Mouse (Mus musculus) liver, embryonic 14.5 days (tissue): Measurements from ENCODE around the gene Kalrn. TPM values are rescaled to one million over a fixed set of nuclear protein-coding genes. Genes with fewer than 3 reads are reported as not detected.
A peak's percentile ranks its signal among the peaks of the same experiment; 100 is the strongest.

ENCODE experiments used
- ATAC-seq: fragments of 200-750 bp; cut with Nextera tagmentation; 2 replicates; pipeline ENCODE4 v1.8.0; 2017; ENCODE audit warnings: moderate number of reproducible peaks, mild to moderate bottlenecking, moderate library complexity; ENCODE audit not compliant: insufficient read depth
- DNase-seq, 3 experiments: peaks; one replicate each; pipeline ENCODE4 v3.0.0-alpha.2; 2012 to 2013; ENCODE audit warnings: low read depth in 3 of 3, low spot score in 3 of 3
- H3K27ac ChIP-seq: fragments of 300-500 bp; sonication (generic); 2 replicates; pipeline ENCODE4 v1.5.1; 2014; ENCODE audit warnings: moderate library complexity, mild to moderate bottlenecking, control low read depth, inconsistent platforms
- H3K27me3 ChIP-seq: fragments of 300-500 bp; sonication (generic); 2 replicates; pipeline ENCODE4 v1.6.1; 2014; ENCODE audit warnings: mild to moderate bottlenecking, low read length, moderate library complexity; ENCODE audit not compliant: control insufficient read depth, insufficient read depth
- H3K36me3 ChIP-seq: fragments of 300-500 bp; sonication (generic); replicated peaks from 2 replicates; pipeline ENCODE4 v1.6.1; 2014; ENCODE audit warnings: low read depth; ENCODE audit not compliant: control insufficient read depth, insufficient read depth
- H3K4me1 ChIP-seq, 2 experiments: fragments of 200-500 bp in 1 of 2; fragments of 300-500 bp in 1 of 2; sonication (generic) in 1 of 2; replicated peaks; 2 replicates each; pipeline ENCODE4 v1.6.1; 2012 to 2014; ENCODE audit warnings: antibody characterized with exemption in 1 of 2, inconsistent platforms in 1 of 2, low read length in 1 of 2; ENCODE audit not compliant: control insufficient read depth in 2 of 2, insufficient read depth in 2 of 2
- H3K4me2 ChIP-seq: fragments of 300-500 bp; sonication (generic); 2 replicates; pipeline ENCODE4 v1.6.1; 2014; ENCODE audit warnings: low read depth, mild to moderate bottlenecking, control low read depth, moderate library complexity
- H3K4me3 ChIP-seq, 2 experiments: fragments of 200-500 bp in 1 of 2; fragments of 300-500 bp in 1 of 2; sonication (generic) in 1 of 2; 2 replicates each; pipeline ENCODE4 v1.5.1; 2012 to 2014; ENCODE audit warnings: low read depth in 2 of 2, low read length in 2 of 2, mild to moderate bottlenecking in 2 of 2, control low read depth in 1 of 2, inconsistent platforms in 1 of 2, moderate library complexity in 1 of 2; ENCODE audit not compliant: insufficient read depth in 1 of 2
- H3K9ac ChIP-seq: fragments of 300-500 bp; sonication (generic); replicated peaks from 2 replicates; pipeline ENCODE4 v1.6.1; 2014; ENCODE audit warnings: mild to moderate bottlenecking, control low read depth, moderate library complexity
- H3K9me3 ChIP-seq: fragments of 300-500 bp; sonication (generic); 2 replicates; pipeline ENCODE4 v1.6.1; 2016; ENCODE audit warnings: low read length, mixed read lengths; ENCODE audit not compliant: control insufficient read depth
- CTCF ChIP-seq: IDR thresholded peaks from 2 replicates; pipeline ENCODE4 v1.5.1; 2016; ENCODE audit warnings: antibody characterized with exemption, low read depth, control low read depth
- EP300 ChIP-seq: IDR thresholded peaks from 2 replicates; pipeline ENCODE4 v1.6.1; 2016; ENCODE audit warnings: antibody characterized with exemption, low read depth
- WGBS: fragments of 180-500 bp; shearing (Covaris S2); extraction: QIAGEN DNeasy Blood & Tissue Kit; methylation state at CpG from one replicate; pipeline ENCODE4 v1.1.7; 2014; ENCODE audit not compliant: insufficient replicate concordance; 5-methylcytosine and 5-hydroxymethylcytosine counted together
- polyA plus RNA-seq, 2 experiments: library from polyadenylated mRNA; depleted of rRNA in 1 of 2; stranded (reverse) in 1 of 2; unstranded in 1 of 2; fragments of >200 nt; fragmentation: Nextera tagmentation in 1 of 2; extraction: Ambion mirVana in 1 of 2; gene quantifications; 2 replicates each; pipeline versions ENCODE4 v1.2.1 to v1.2.3; 2012 to 2014

Gene Kalrn
- polyA plus RNA-seq, 2 experiments = 7.2 to 8.5 TPM

DNA sequence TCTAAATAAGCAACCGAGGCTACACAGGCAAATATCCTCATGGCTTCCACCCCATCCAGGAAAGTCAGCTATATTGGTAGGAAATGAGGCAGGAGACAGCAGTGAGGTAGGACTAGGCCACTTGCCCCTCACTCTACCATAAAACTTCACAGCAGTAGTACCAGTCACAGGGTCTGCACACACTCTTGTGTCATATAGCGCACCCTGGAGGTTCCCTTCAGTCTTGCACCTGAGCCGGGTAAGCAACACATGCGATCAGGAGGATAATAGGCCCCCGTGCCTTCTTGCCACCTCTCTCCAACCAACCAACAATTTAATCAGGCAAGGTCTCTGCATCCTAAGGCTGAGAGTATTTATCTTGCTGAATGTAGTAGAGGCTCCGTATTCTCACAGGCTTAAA, 278.8 kb downstream of the Kalrn start:
- no peaks in the 10 kb centered on the region for H3K9me3 ChIP-seq
- no peak for DNase-seq

DNA sequence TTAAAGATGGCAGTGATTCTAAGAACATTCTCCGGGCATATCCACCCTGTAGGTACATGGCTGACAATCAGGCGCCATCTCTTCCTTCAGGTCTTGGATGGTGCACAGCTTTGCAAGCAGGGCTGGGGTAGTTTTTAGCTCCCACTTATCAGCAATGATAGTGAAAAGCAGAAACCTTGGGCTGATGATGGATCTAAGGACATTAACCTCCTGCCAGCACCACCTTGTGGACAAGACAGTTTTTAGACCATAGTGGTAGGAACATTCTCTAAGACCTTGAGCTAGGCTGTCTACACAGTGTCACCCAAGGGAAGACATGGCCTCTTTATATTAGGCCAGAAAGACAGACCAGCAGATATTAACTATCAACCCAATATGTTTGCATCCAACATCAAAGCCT, 279.7 kb downstream of the Kalrn start:
- Histone ChIP-seq H3K4me1 (no peaks in the 10 kb centered on the region), H3K4me2 (no peak overlapping the region), H3K36me3 (no peaks in the 10 kb centered on the region), H3K27ac (no peak overlapping the region), H3K27me3 (no peaks in the 10 kb centered on the region), H3K4me3 (no peak overlapping the region), H3K9ac (no peak overlapping the region), H3K9me3 (no peaks in the 10 kb centered on the region)
- ATAC-seq (no peak), DNase-seq (no peak)
- TF ChIP-seq CTCF (no peak), EP300 (no peak)
- 70% methylated on average over 2 of the region's 2 CpGs for WGBS

More for the DNA sequence above, 278.8 kb downstream of the Kalrn start:
- Histone ChIP-seq H3K9ac (no peak overlapping the region), H3K27me3 (no peaks in the 10 kb centered on the region), H3K4me1 (no peaks in the 10 kb centered on the region), H3K4me2 (no peak overlapping the region), H3K4me3 (no peak overlapping the region), H3K27ac (no peak overlapping the region), H3K36me3 (no peaks in the 10 kb centered on the region)
- TF ChIP-seq CTCF (peak; percentile 48), EP300 (no peak)
- ATAC-seq = no peak
- WGBS = 69% methylated on average over 6 of the region's 6 CpGs

DNA sequence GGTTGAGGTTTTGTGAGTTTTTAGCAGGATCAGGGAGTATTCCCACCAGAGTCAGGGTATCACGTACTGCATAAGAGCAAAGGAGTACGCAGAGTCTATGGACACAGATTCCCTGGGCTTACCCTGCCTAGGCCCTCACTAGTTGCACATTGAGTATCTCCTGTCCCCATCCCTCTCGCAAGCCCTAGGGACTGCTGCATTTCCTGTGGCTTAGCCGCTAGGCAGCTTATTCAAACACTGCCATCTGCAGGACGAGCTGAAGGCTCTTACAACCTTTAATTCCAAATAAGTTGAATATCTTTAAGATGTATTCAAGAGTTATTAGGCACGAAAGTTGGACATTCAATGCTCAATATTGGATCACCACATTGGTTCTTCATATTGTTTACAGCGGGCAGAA, 283.7 kb downstream of the Kalrn start:
- TF ChIP-seq CTCF = peak; percentile 51
- TF ChIP-seq EP300 = no peak
- H3K9ac ChIP-seq = no peak overlapping the region
- no peaks in the 10 kb centered on the region for H3K27me3 ChIP-seq

DNA sequence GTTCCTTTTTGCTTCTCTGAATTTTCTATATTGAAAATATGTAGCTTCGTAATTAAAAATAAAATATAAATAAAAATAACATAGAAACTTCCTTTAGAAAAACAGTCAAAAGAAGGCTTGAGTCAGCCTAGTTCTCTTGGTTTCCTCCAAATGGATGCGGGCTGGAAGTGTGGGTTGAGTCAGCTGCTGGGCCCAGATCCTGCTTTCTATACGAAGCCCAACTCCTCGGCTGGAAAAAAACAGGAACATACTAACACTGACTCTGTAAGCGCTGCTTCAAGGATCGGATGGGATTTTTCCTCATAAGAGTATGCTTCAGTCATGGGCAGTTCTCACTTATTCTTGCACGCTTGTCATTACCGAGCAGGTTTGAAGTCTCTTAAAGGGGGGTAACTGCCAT, 291.3 kb downstream of the Kalrn start:
- no peaks in the 10 kb centered on the region for H3K4me1 ChIP-seq
- no peak overlapping the region for H3K9ac ChIP-seq
- H3K27me3 ChIP-seq = no peaks in the 10 kb centered on the region
- H3K36me3 ChIP-seq = no peaks in the 10 kb centered on the region
- H3K27ac ChIP-seq = no peak overlapping the region
- 70% methylated on average over 8 of the region's 8 CpGs for WGBS
- no peaks in the 10 kb centered on the region for H3K9me3 ChIP-seq
- no peak overlapping the region for H3K4me2 ChIP-seq
- ATAC-seq (no peak), DNase-seq (no peak)
- no peak overlapping the region for H3K4me3 ChIP-seq
- no peak for TF ChIP-seq CTCF
- no peak for TF ChIP-seq EP300

More for the DNA sequence above, 283.7 kb downstream of the Kalrn start:
- H3K4me2 ChIP-seq = no peak overlapping the region
- WGBS = 32% methylated on average over 7 of the region's 7 CpGs
- H3K36me3 ChIP-seq = no peaks in the 10 kb centered on the region
- no peaks in the 10 kb centered on the region for H3K9me3 ChIP-seq
- no peaks in the 10 kb centered on the region for H3K4me1 ChIP-seq
- H3K4me3 ChIP-seq = no peak overlapping the region
- DNase-seq (no peak), ATAC-seq (no peak)
- no peak overlapping the region for H3K27ac ChIP-seq

DNA sequence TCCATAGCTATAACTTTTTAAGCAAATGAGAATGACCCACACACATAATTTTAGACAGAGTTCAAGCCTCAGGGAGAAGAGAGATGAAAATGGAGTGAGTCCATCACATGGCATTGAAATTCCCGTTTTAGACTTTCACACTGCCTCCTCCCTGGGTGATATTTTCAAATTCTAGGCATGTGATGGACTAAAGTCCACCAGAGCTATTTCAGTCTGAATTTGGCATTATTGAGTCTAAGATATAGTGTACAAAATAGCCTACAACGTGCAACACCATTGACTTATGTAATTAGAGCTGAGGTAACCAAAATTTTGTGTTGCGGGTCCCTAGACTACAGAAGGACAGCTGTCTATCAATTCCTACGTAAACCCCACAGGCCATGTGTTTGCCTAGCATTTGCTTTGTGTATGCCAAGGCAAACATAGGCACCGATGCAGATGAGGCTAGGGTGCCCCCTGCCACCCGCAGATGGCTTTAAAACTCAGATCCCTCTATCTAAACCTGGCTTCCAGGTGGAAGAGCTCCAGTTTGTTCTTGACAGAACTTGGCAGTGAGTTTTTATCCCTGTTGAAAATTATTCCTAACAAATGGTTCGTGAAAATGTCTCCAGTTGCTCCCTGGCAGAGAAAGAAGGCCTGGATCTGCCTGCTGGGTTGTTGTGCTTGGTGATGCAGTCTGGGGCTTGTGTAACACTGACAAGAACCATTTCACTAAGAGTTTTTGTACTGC, 293.5 kb downstream of the Kalrn start:
- Histone ChIP-seq H3K9ac (no peak overlapping the region), H3K9me3 (no peaks in the 10 kb centered on the region), H3K4me1 (no peaks in the 10 kb centered on the region), H3K27me3 (no peaks in the 10 kb centered on the region), H3K27ac (no peak overlapping the region), H3K36me3 (no peaks in the 10 kb centered on the region), H3K4me3 (no peak overlapping the region), H3K4me2 (no peak overlapping the region)
- TF ChIP-seq EP300 (no peak), CTCF (no peak)
- ATAC-seq (no peak), DNase-seq (no peak)
- 53% methylated on average over 7 of the region's 7 CpGs for WGBS
